Mouse (Mus musculus): Measurements from ENCODE around the gene Bach2.

Bach2 gene

GRCm38 (mm10) chr4:32250333-32251004, 11.9 kb downstream of the Bach2 start:
- DNase-seq (ENCODE audit: low read depth): peak; percentile 93

GRCm38 (mm10) chr4:32251005-32251365, 12.4 kb downstream of the Bach2 start:
- DNase-seq (ENCODE audit: low read depth): no peak

- peak; percentile 59 for DNase-seq (ENCODE audit: low read depth)
These were observed 13.5 kb downstream of the Bach2 start for GRCm38 (mm10) chr4:32251946-32252672.

- no peak for DNase-seq (ENCODE audit: low read depth)
These were observed 19.1 kb downstream of the Bach2 start for GRCm38 (mm10) chr4:32257686-32258085.

GRCm38 (mm10) chr4:32258093-32258492, 19.5 kb downstream of the Bach2 start:
- DNase-seq (ENCODE audit: low read depth): peak; percentile 91

- DNase-seq (ENCODE audit: low read depth): no peak
These were observed 20.0 kb downstream of the Bach2 start for GRCm38 (mm10) chr4:32258596-32258995.

- DNase-seq (ENCODE audit: low read depth): no peak
These were observed 22.3 kb downstream of the Bach2 start for GRCm38 (mm10) chr4:32260909-32261308.

- DNase-seq (ENCODE audit: low read depth): peak; percentile 64
These were observed 24.5 kb downstream of the Bach2 start for GRCm38 (mm10) chr4:32262825-32263684.

- peak; percentile 72 for DNase-seq (ENCODE audit: low read depth)
These were observed 25.1 kb downstream of the Bach2 start for GRCm38 (mm10) chr4:32263685-32264038.

- DNase-seq (ENCODE audit: low read depth): no peak
These were observed 26.3 kb downstream of the Bach2 start for GRCm38 (mm10) chr4:32264892-32265291.

- DNase-seq (ENCODE audit: low read depth): no peak
These were observed 28.1 kb downstream of the Bach2 start for GRCm38 (mm10) chr4:32266731-32267130.

- DNase-seq (ENCODE audit: low read depth): no peak
These were observed 29.4 kb downstream of the Bach2 start for GRCm38 (mm10) chr4:32268042-32268441.

- no peak for DNase-seq (ENCODE audit: low read depth)
These were observed 33.8 kb downstream of the Bach2 start for GRCm38 (mm10) chr4:32272398-32272797.

- DNase-seq (ENCODE audit: low read depth): no peak
These were observed 36.2 kb downstream of the Bach2 start for GRCm38 (mm10) chr4:32274776-32275294.

GRCm38 (mm10) chr4:32279842-32280241, 41.2 kb downstream of the Bach2 start:
- no peak for DNase-seq (ENCODE audit: low read depth)

- peak; percentile 50 for DNase-seq (ENCODE audit: low read depth)
These were observed 41.8 kb downstream of the Bach2 start for GRCm38 (mm10) chr4:32280401-32280800.

- DNase-seq (ENCODE audit: low read depth): peak; percentile 44
These were observed 42.7 kb downstream of the Bach2 start for GRCm38 (mm10) chr4:32281306-32281705.

GRCm38 (mm10) chr4:32286405-32286804, 47.8 kb downstream of the Bach2 start:
- DNase-seq (ENCODE audit: low read depth): no peak

GRCm38 (mm10) chr4:32288036-32288860, 49.6 kb downstream of the Bach2 start:
- peak; percentile 79 for DNase-seq (ENCODE audit: low read depth)

- peak; percentile 55 for DNase-seq (ENCODE audit: low read depth)
These were observed 51.2 kb downstream of the Bach2 start for GRCm38 (mm10) chr4:32289845-32290244.

- DNase-seq (ENCODE audit: low read depth): peak; percentile 73
These were observed 52.8 kb downstream of the Bach2 start for GRCm38 (mm10) chr4:32291406-32291805.
